Mouse (Mus musculus): ENCODE measurements around the gene Npm3. TPM values are rescaled to one million over a fixed set of nuclear protein-coding genes. Genes with fewer than 3 reads are reported as not detected.
A peak's percentile ranks its signal among the peaks of the same experiment; 100 is the strongest.

Gene Npm3
- polyA plus RNA-seq, 1 experiment from 2014 or later = 10.2 TPM

DNA sequence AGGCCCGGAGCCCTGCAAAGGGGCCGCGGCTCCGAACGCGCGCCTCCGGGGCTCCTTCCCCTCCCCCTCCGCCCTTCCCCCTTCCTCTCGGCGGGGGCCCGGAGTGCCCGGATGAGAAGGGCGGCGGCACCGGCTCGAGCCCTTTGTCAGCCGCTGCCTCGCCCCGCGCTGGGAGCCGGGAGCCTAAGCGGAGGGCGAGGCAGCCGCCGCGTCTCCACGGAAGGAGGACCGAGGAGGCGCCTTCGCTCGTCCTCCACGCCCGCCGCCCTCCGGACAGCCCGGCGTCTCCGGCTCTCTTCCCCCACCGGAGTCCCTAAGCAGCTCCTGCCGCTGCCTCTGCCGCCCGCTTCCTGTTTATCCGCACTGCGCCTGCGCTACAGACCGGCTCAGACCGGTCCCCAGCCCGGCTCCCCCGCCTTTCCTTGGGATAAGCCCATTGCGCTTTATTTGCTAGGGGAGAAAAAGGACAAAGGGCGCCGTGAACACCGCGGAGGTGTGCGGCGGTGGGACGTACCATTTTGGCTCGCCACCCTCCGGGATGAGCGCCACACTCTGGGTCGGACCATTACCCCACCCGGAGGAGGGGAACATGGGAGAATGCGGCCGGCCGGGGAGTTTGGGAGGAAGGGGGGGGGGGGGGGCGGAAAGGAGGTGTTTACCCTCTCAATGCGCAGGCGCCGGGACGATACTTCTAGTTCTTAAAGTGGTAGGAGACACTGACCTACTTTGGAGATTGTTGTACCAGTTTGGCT, 34.0 kb upstream of the Npm3 start, which contains the start of gene Mgea5:
Gene Mgea5, minus strand, starts transcription at position 657 of the 752 bp plus-strand sequence.
- H3K9me3 ChIP-seq = no peaks in the 10 kb centered on the region
- peaks cover 35% of the 10 kb centered on the region for H3K4me1 ChIP-seq (replicated peaks)
- WGBS = under 1% methylated on average over 70 of the region's 71 CpGs
- H3K27ac ChIP-seq = peak within 1 kb of the TSS; percentile 99
- H3K27me3 ChIP-seq (ENCODE audit: insufficient read depth, poor library complexity, severe bottlenecking) = no peaks in the 10 kb centered on the region
- peak within 1 kb of the TSS; percentile 95 for H3K4me3 ChIP-seq
- H3K36me3 ChIP-seq = peaks cover 30% of the 10 kb centered on the region
- peak; percentile 98 for DNase-seq (ENCODE audit: low spot score)

GRCm38 (mm10) chr19:45782315-45783001, 33.1 kb upstream of the Npm3 start:
- peak overlapping the region; percentile 95 for H3K4me3 ChIP-seq
- peak; percentile 77 for DNase-seq (ENCODE audit: low spot score)
- H3K36me3 ChIP-seq = peaks cover 39% of the 10 kb centered on the region
- under 1% methylated on average over 36 of the region's 36 CpGs for WGBS
- no peaks in the 10 kb centered on the region for H3K9me3 ChIP-seq
- H3K27ac ChIP-seq = peak overlapping the region; percentile 99
- H3K4me1 ChIP-seq (replicated peaks) = peaks cover 35% of the 10 kb centered on the region
- H3K27me3 ChIP-seq (ENCODE audit: insufficient read depth, poor library complexity, severe bottlenecking) = no peaks in the 10 kb centered on the region

DNA sequence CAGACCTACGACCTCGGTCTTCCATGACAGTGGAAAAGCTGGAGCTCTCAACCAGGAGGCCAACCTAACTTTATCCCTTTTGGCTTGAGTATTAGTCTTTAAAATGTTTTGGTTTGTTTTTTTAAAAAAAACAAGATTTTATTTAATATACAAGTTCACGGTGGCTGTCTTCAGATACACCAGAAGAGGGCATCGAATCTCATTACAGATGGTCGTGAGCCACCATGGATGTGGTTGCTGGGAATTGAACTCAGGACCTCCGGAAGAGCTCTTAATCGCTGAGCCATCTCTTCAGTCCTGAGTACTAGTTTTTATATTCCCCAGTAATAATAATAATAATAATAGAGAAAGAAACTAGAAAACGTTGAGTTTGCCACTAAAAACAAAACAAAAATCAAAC, 32.3 kb upstream of the Npm3 start:
- DNase-seq (ENCODE audit: low spot score) = no peak
- Histone ChIP-seq H3K9me3 (no peaks in the 10 kb centered on the region), H3K27me3 (ENCODE audit: insufficient read depth, poor library complexity, severe bottlenecking) (no peaks in the 10 kb centered on the region), H3K4me1 (replicated peaks) (peaks cover 35% of the 10 kb centered on the region), H3K36me3 (peaks cover 46% of the 10 kb centered on the region), H3K4me3 (peak overlapping the region; percentile 95), H3K27ac (no peak overlapping the region)
- 70% methylated on average over 8 of the region's 8 CpGs for WGBS

GRCm38 (mm10) chr19:45780350-45780915, 31.0 kb upstream of the Npm3 start:
- Histone ChIP-seq H3K9me3 (no peaks in the 10 kb centered on the region), H3K4me1 (replicated peaks) (peaks cover 35% of the 10 kb centered on the region), H3K27me3 (ENCODE audit: insufficient read depth, poor library complexity, severe bottlenecking) (no peaks in the 10 kb centered on the region), H3K27ac (no peak overlapping the region), H3K36me3 (peaks cover 59% of the 10 kb centered on the region), H3K4me3 (peak overlapping the region; percentile 95; the same call in 1 of the 2 replicates)
- WGBS = 94% methylated on average over 13 of the region's 13 CpGs
- DNase-seq (ENCODE audit: low spot score) = no peak

DNA sequence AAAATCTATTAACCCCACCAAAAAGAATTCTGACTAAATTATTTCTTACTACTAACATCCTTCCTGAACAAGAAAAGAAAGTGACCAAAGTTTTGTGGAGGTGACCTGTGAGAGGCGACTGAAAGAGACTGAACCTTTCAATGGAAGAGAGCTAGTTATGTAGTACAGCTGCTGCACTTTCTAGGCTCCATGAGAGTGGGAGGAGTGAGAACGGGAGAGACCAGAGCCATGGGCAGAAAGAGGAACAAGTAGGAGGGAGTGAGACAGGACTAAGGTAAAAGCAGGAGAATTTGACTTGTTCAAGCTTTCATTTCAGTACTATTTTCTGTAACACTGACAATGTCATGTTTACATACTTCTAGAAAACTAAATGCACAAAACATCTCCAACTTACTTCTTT, 26.1 kb upstream of the Npm3 start:
- H3K4me1 ChIP-seq (replicated peaks) = peaks cover 11% of the 10 kb centered on the region
- H3K4me3 ChIP-seq = no peak overlapping the region
- H3K36me3 ChIP-seq = peaks cover 100% of the 10 kb centered on the region
- H3K27ac ChIP-seq = no peak overlapping the region
- 84% methylated on average over 2 of the region's 2 CpGs for WGBS
- no peaks in the 10 kb centered on the region for H3K27me3 ChIP-seq (ENCODE audit: insufficient read depth, poor library complexity, severe bottlenecking)
- H3K9me3 ChIP-seq = no peaks in the 10 kb centered on the region
- no peak for DNase-seq (ENCODE audit: low spot score)

GRCm38 (mm10) chr19:45771501-45771900, 22.1 kb upstream of the Npm3 start:
- Histone ChIP-seq H3K4me3 (no peak overlapping the region), H3K36me3 (peaks cover 100% of the 10 kb centered on the region), H3K4me1 (replicated peaks) (no peaks in the 10 kb centered on the region), H3K27ac (no peak overlapping the region), H3K27me3 (ENCODE audit: insufficient read depth, poor library complexity, severe bottlenecking) (no peaks in the 10 kb centered on the region), H3K9me3 (no peaks in the 10 kb centered on the region)
- DNase-seq (ENCODE audit: low spot score) = no peak
- WGBS = 93% methylated on average over 5 of the region's 5 CpGs

- DNase-seq (ENCODE audit: low spot score) = no peak
- Histone ChIP-seq H3K4me3 (no peak overlapping the region), H3K27me3 (ENCODE audit: insufficient read depth, poor library complexity, severe bottlenecking) (no peaks in the 10 kb centered on the region), H3K27ac (no peak overlapping the region), H3K4me1 (replicated peaks) (no peaks in the 10 kb centered on the region), H3K36me3 (peaks cover 96% of the 10 kb centered on the region), H3K9me3 (no peaks in the 10 kb centered on the region)
- 93% methylated on average over 3 of the region's 3 CpGs for WGBS
Observed at GRCm38 (mm10) chr19:45760810-45761209, 11.4 kb upstream of the Npm3 start.

DNA sequence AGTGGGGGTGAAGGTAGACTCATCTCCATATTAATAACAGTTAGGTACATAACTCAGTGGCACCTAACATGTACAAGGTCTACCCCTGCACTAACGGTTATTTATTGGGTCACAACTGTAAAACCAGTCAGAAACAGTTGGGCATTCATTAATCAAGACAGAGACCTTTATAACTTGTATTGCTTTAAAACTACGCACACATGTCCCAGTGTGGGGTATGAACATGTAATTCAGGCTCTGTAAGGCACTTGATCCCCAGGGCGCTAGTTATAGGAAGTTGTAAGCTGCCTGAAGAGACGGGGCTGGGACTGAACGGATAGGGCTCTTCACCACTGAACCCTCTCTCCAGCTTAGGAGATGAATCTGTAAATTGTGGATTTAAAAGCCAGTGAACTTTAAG, 9.3 kb upstream of the Npm3 start:
- 97% methylated on average over 5 of the region's 5 CpGs for WGBS
- Histone ChIP-seq H3K9me3 (no peaks in the 10 kb centered on the region), H3K4me3 (no peak overlapping the region), H3K27ac (no peak overlapping the region), H3K27me3 (ENCODE audit: insufficient read depth, poor library complexity, severe bottlenecking) (no peaks in the 10 kb centered on the region), H3K36me3 (peaks cover 96% of the 10 kb centered on the region), H3K4me1 (replicated peaks) (no peaks in the 10 kb centered on the region)
- no peak for DNase-seq (ENCODE audit: low spot score)

DNA sequence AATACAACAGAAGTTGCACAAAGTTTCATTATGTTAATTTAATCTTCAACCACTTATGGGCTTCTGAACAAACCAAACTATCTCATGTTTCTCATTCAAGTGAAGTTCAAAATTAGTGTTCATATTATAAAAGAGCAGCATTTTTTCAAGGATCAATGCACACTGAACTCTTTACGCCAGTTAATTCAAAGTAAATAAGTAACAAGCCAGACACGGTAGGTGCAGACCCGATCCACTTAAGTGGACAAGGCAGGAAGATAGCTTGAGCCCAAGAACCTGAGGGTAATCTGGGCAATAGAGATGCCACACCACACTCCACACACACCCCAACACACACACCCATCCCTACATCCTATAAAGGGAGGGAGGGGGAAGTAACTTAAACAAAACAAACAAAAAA, 4.2 kb upstream of the Npm3 start:
- H3K36me3 ChIP-seq = peaks cover 81% of the 10 kb centered on the region
- WGBS = 90% methylated on average over 3 of the region's 3 CpGs
- H3K4me3 ChIP-seq = no peak overlapping the region
- no peaks in the 10 kb centered on the region for H3K9me3 ChIP-seq
- no peak overlapping the region for H3K27ac ChIP-seq
- H3K27me3 ChIP-seq (ENCODE audit: insufficient read depth, poor library complexity, severe bottlenecking) = peaks cover 1% of the 10 kb centered on the region; the same call in 1 of the 2 replicates
- peaks cover 14% of the 10 kb centered on the region for H3K4me1 ChIP-seq (replicated peaks)
- DNase-seq (ENCODE audit: low spot score) = no peak

- DNase-seq (ENCODE audit: low spot score) = no peak
- WGBS = 93% methylated on average over 7 of the region's 7 CpGs
- peaks cover 64% of the 10 kb centered on the region for H3K36me3 ChIP-seq
- no peaks in the 10 kb centered on the region for H3K9me3 ChIP-seq
- no peak overlapping the region for H3K27ac ChIP-seq
- peaks cover 14% of the 10 kb centered on the region for H3K27me3 ChIP-seq (ENCODE audit: insufficient read depth, poor library complexity, severe bottlenecking)
- H3K4me3 ChIP-seq = no peak overlapping the region
- peaks cover 28% of the 10 kb centered on the region for H3K4me1 ChIP-seq (replicated peaks)
Observed at GRCm38 (mm10) chr19:45751881-45752280, 2.5 kb upstream of the Npm3 start.

DNA sequence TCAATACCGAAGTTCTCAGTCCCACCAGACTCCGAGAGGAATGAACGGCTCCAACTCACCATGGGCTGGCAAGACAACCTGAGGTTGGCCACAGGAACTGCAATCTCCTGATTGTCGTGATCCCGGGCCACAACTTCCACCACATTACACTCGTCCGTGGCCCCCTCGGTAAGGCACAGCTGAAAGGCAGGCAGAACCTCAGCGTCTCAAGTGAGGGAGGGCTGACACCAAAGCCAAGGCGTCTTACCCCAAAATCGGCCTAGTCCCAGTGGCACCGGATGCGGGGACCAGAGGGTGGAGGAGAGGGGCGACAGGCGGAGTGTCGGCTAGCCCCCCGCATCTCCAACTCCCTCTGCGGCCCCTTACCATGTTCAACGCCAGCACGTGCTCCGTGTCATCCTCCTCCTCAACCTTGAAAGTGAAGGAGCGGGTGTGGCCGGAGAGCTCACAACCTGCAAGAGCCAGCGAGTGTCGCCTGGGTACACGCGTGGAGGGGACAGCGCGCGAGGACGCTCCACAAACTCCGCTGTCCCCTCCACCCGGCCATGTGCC, 624 bp downstream of the Npm3 start:
- Histone ChIP-seq H3K4me3 (peak overlapping the region; percentile 97), H3K9me3 (no peaks in the 10 kb centered on the region), H3K27me3 (ENCODE audit: insufficient read depth, poor library complexity, severe bottlenecking) (peaks cover 45% of the 10 kb centered on the region), H3K4me1 (replicated peaks) (peaks cover 42% of the 10 kb centered on the region), H3K27ac (peak overlapping the region; percentile 88), H3K36me3 (peaks cover 33% of the 10 kb centered on the region)
- WGBS = 4% methylated on average over 33 of the region's 33 CpGs
- DNase-seq (ENCODE audit: low spot score) = no peak

- peaks cover 51% of the 10 kb centered on the region for H3K27me3 ChIP-seq (ENCODE audit: insufficient read depth, poor library complexity, severe bottlenecking)
- 57% methylated on average over 9 of the region's 9 CpGs for WGBS
Observed at GRCm38 (mm10) chr19:45748206-45748605, 1.2 kb downstream of the Npm3 start.

More at GRCm38 (mm10) chr19:45748206-45748605, 1.2 kb downstream of the Npm3 start:
- DNase-seq (ENCODE audit: low spot score) = no peak
- Histone ChIP-seq H3K4me1 (replicated peaks) (peaks cover 45% of the 10 kb centered on the region), H3K27ac (no peak overlapping the region), H3K9me3 (no peaks in the 10 kb centered on the region), H3K36me3 (peaks cover 27% of the 10 kb centered on the region), H3K4me3 (peak overlapping the region; percentile 97)

Data from hindbrain, embryonic 10.5 days (tissue).